Mouse (Mus musculus) granulocyte monocyte progenitor cell, adult 5-6 weeks (primary cell): ENCODE measurements around the gene Tomm40. TPM values are rescaled to one million over a fixed set of nuclear protein-coding genes. Genes with fewer than 3 reads are reported as not detected.

Source experiments
- ATAC-seq: replicated peaks from 2 replicates; pipeline ENCODE4 v1.8.0; 2016; ENCODE audit warnings: mild to moderate bottlenecking, moderate TSS enrichment, inconsistent platforms; ENCODE audit not compliant: poor library complexity, severe bottlenecking
- total RNA-seq, 2 experiments: library from RNA; stranded (forward) in 1 of 2; stranded (reverse) in 1 of 2; fragments of 200-712, 200-1000 nt in 1 of 2; fragments of >200 nt in 1 of 2; fragmentation: Nextera tagmentation in 1 of 2; gene quantifications; 2 replicates each; pipeline ENCODE4 v1.2.3; 2014 to 2017

Gene Tomm40
- total RNA-seq, 2 experiments from 2014 or later: 47.0 to 70.2 TPM

- ATAC-seq: no peak
These were observed 48.5 kb downstream of the Tomm40 start for GRCm38 (mm10) chr7:19666750-19667149.

- peak; percentile 72 for ATAC-seq
These were observed 50.0 kb downstream of the Tomm40 start, which contains the start of gene Clptm1 for GRCm38 (mm10) chr7:19664955-19665841. TSS of gene Clptm1 (minus strand) at chr7:19665033.

GRCm38 (mm10) chr7:19664455-19664954 is 50.7 kb downstream of the Tomm40 start:
- peak; percentile 2; the same call in 1 of the 2 replicates for ATAC-seq

- no peak for ATAC-seq
These were observed 51.3 kb downstream of the Tomm40 start for GRCm38 (mm10) chr7:19663940-19664339.

- no peak for ATAC-seq
These were observed 62.6 kb downstream of the Tomm40 start for GRCm38 (mm10) chr7:19652614-19653013.

Other genes with a start within 250 kb of the Tomm40 start
- gene Bloc1s3, start 207.1 kb downstream of the Tomm40 start, total RNA-seq (2014; fragmentation: Nextera tagmentation): 3.1 and 4.5 TPM in 2 replicates
- gene Bloc1s3, start 207.1 kb downstream of the Tomm40 start, total RNA-seq (2017): 0.60 and 1.0 TPM in 2 replicates
- 75.3 and 83.4 TPM in 2 replicates for gene Trappc6a, start 207.0 kb downstream of the Tomm40 start, total RNA-seq (2014; fragmentation: Nextera tagmentation)
- gene Trappc6a, start 207.0 kb downstream of the Tomm40 start, total RNA-seq (2017): 28.2 and 30.6 TPM in 2 replicates
- not detected in 2 replicates for gene Nkpd1, start 197.6 kb downstream of the Tomm40 start, total RNA-seq (2014; fragmentation: Nextera tagmentation)
- not detected in 2 replicates for gene Nkpd1, start 197.6 kb downstream of the Tomm40 start, total RNA-seq (2017)
- 29.7 and 32.3 TPM in 2 replicates for gene Ppp1r37, start 152.4 kb downstream of the Tomm40 start, total RNA-seq (2014; fragmentation: Nextera tagmentation)
- gene Ppp1r37, start 152.4 kb downstream of the Tomm40 start, total RNA-seq (2017): 11.9 and 17.8 TPM in 2 replicates
- gene Zfp296, start 138.2 kb downstream of the Tomm40 start, total RNA-seq (2014; fragmentation: Nextera tagmentation): 3.9 and 7.0 TPM in 2 replicates
- gene Zfp296, start 138.2 kb downstream of the Tomm40 start, total RNA-seq (2017): 3.8 and 3.9 TPM in 2 replicates
- gene Gemin7, start 137.8 kb downstream of the Tomm40 start, total RNA-seq (2014; fragmentation: Nextera tagmentation): 66.1 and 70.9 TPM in 2 replicates
- 37.8 and 44.3 TPM in 2 replicates for gene Gemin7, start 137.8 kb downstream of the Tomm40 start, total RNA-seq (2017)
- 24.2 and 40.8 TPM in 2 replicates for gene Clasrp, start 111.0 kb downstream of the Tomm40 start, total RNA-seq (2014; fragmentation: Nextera tagmentation)
- gene Clasrp, start 111.0 kb downstream of the Tomm40 start, total RNA-seq (2017): 19.6 TPM in 2 replicates
- 1.2 TPM in 1 of 2 replicates, not detected in the other for gene Relb, start 86.0 kb downstream of the Tomm40 start, total RNA-seq (2014; fragmentation: Nextera tagmentation)
- gene Relb, start 86.0 kb downstream of the Tomm40 start, total RNA-seq (2017): 1.4 and 1.9 TPM in 2 replicates
- gene Clptm1, start 50.4 kb downstream of the Tomm40 start, total RNA-seq (2014; fragmentation: Nextera tagmentation): 29.9 and 41.7 TPM in 2 replicates
- 32.0 and 36.5 TPM in 2 replicates for gene Clptm1, start 50.4 kb downstream of the Tomm40 start, total RNA-seq (2017)
- gene Apoc2, start 37.5 kb downstream of the Tomm40 start, total RNA-seq (2014; fragmentation: Nextera tagmentation): 3.3 and 5.9 TPM in 2 replicates
- gene Apoc2, start 37.5 kb downstream of the Tomm40 start, total RNA-seq (2017): 1.3 TPM in 1 of 2 replicates, not detected in the other
- not detected in 2 replicates for gene Gm44805, start 34.0 kb downstream of the Tomm40 start, total RNA-seq (2014; fragmentation: Nextera tagmentation)
- not detected in 2 replicates for gene Gm44805, start 34.0 kb downstream of the Tomm40 start, total RNA-seq (2017)
- not detected in 2 replicates for gene Apoc4, start 34.0 kb downstream of the Tomm40 start, total RNA-seq (2014; fragmentation: Nextera tagmentation)
- not detected in 2 replicates for gene Apoc4, start 34.0 kb downstream of the Tomm40 start, total RNA-seq (2017)
- 10.3 and 17.9 TPM in 2 replicates for gene Apoc1, start 22.8 kb downstream of the Tomm40 start, total RNA-seq (2014; fragmentation: Nextera tagmentation)
- gene Apoc1, start 22.8 kb downstream of the Tomm40 start, total RNA-seq (2017): 0.57 and 10.6 TPM in 2 replicates
- 21.9 and 23.5 TPM in 2 replicates for gene Apoe, start 16.2 kb downstream of the Tomm40 start, total RNA-seq (2014; fragmentation: Nextera tagmentation)
- gene Apoe, start 16.2 kb downstream of the Tomm40 start, total RNA-seq (2017): 59.3 and 90.6 TPM in 2 replicates
- gene Nectin2, start 35.0 kb upstream of the Tomm40 start, total RNA-seq (2014; fragmentation: Nextera tagmentation): 1.7 and 2.0 TPM in 2 replicates
- gene Nectin2, start 35.0 kb upstream of the Tomm40 start, total RNA-seq (2017): 1.6 and 1.8 TPM in 2 replicates
- not detected in 2 replicates for gene Bcam, start 55.6 kb upstream of the Tomm40 start, total RNA-seq (2014; fragmentation: Nextera tagmentation)
- not detected in 2 replicates for gene Bcam, start 55.6 kb upstream of the Tomm40 start, total RNA-seq (2017)
- not detected in 2 replicates for gene Cblc, start 81.4 kb upstream of the Tomm40 start, total RNA-seq (2014; fragmentation: Nextera tagmentation)
- not detected in 2 replicates for gene Cblc, start 81.4 kb upstream of the Tomm40 start, total RNA-seq (2017)
- 7.5 and 8.5 TPM in 2 replicates for gene Bcl3, start 107.3 kb upstream of the Tomm40 start, total RNA-seq (2014; fragmentation: Nextera tagmentation)
- gene Bcl3, start 107.3 kb upstream of the Tomm40 start, total RNA-seq (2017): 0.57 and 1.0 TPM in 2 replicates
- gene Gm19345, start 136.6 kb upstream of the Tomm40 start, total RNA-seq (2014; fragmentation: Nextera tagmentation): not detected in 2 replicates
- not detected in 2 replicates for gene Gm19345, start 136.6 kb upstream of the Tomm40 start, total RNA-seq (2017)
- not detected in 2 replicates for gene Ceacam16, start 145.9 kb upstream of the Tomm40 start, total RNA-seq (2014; fragmentation: Nextera tagmentation)
- gene Ceacam16, start 145.9 kb upstream of the Tomm40 start, total RNA-seq (2017): 0.56 TPM in 1 of 2 replicates, not detected in the other
- not detected in 2 replicates for gene Ceacam19, start 172.5 kb upstream of the Tomm40 start, total RNA-seq (2014; fragmentation: Nextera tagmentation)
- not detected in 2 replicates for gene Ceacam19, start 172.5 kb upstream of the Tomm40 start, total RNA-seq (2017)
- 10.7 and 32.3 TPM in 2 replicates for gene Pvr, start 205.7 kb upstream of the Tomm40 start, total RNA-seq (2014; fragmentation: Nextera tagmentation)
- 10.9 and 11.3 TPM in 2 replicates for gene Pvr, start 205.7 kb upstream of the Tomm40 start, total RNA-seq (2017)
- 3.4 TPM in 1 of 2 replicates, not detected in the other for gene Igsf23, start 235.3 kb upstream of the Tomm40 start, total RNA-seq (2014; fragmentation: Nextera tagmentation)
- gene Igsf23, start 235.3 kb upstream of the Tomm40 start, total RNA-seq (2017): not detected in 2 replicates
- gene Ceacam20, start 250.0 kb upstream of the Tomm40 start, total RNA-seq (2014; fragmentation: Nextera tagmentation): not detected in 2 replicates
- gene Ceacam20, start 250.0 kb upstream of the Tomm40 start, total RNA-seq (2017): not detected in 2 replicates